In genomic region chr5:44593522-44594218, GRCm38 (mm10) we compare ENCODE assay signal across 8 mouse cellular contexts.
A peak's percentile ranks its signal among the peaks of the same experiment; 100 is the strongest.
DNase-seq lines count a peak whose midpoint lies in the region; ATAC-seq and TF ChIP-seq lines count a peak whose summit lies in the region.

No protein-coding gene starts in this region.

- no peaks in the 10 kb centered on the region for H3K27me3 ChIP-seq in forebrain, embryonic 13.5 days
- no peaks in the 10 kb centered on the region for H3K27me3 ChIP-seq in forebrain, embryonic 10.5 days (ENCODE audit: poor library complexity, severe bottlenecking)
- H3K27me3 ChIP-seq in spleen, adult 2 months (ENCODE audit: control insufficient read depth, insufficient read depth, low read length) = no peaks in the 10 kb centered on the region

- DNase-seq in forebrain, embryonic 10.5 days (ENCODE audit: extremely low spot score, low spot score) = no peak
- DNase-seq in spleen, adult 2 months (ENCODE audit: low read depth in 1 of 2, low spot score in 2 of 2) = no peak
- DNase-seq in spleen, postnatal 36 days (ENCODE audit: low spot score in 2 of 2) = no peak
- DNase-seq in kidney, postnatal 25 days = peak; percentile 37 to 47
- DNase-seq in lung, postnatal 4 days = peak; percentile 10 to 20
- DNase-seq in thymus, postnatal 4 days = no peak
- DNase-seq in c-Kit-positive CD71-positive TER-119-positive erythroid progenitor cells, embryonic 14.5 days (ENCODE audit: low spot score) = no peak

- H3K4me3 ChIP-seq in forebrain, embryonic 13.5 days = no peak overlapping the region
- H3K4me3 ChIP-seq in forebrain, embryonic 10.5 days = no peak overlapping the region
- H3K4me3 ChIP-seq in spleen, adult 2 months (ENCODE audit: extremely low read depth, insufficient read depth, insufficient read length) = no peak overlapping the region

- no peak overlapping the region for H3K9ac ChIP-seq in forebrain, embryonic 13.5 days

- no peak for TF ChIP-seq POLR2A in spleen, adult 2 months (IDR thresholded peaks at IDR 0.05; ENCODE audit: low read depth, low read length)

- no peak for TF ChIP-seq CTCF in spleen, adult 2 months (IDR thresholded peaks at IDR 0.05; ENCODE audit: extremely low read depth, insufficient read depth, insufficient read length, insufficient replicate concordance)

- H3K4me1 ChIP-seq in forebrain, embryonic 13.5 days = peaks cover 8% of the 10 kb centered on the region; the same call in 1 of the 2 replicates
- 0 out of 2 replicates have a peak, but pooled peaks cover 3% of the 10 kb centered on the region for H3K4me1 ChIP-seq in forebrain, embryonic 10.5 days
- no peaks in the 10 kb centered on the region for H3K4me1 ChIP-seq in spleen, adult 2 months (ENCODE audit: control insufficient read depth, insufficient read depth, insufficient read length)

- WGBS in forebrain, embryonic 13.5 days = 73% methylated on average over 15 of the region's 15 CpGs
- WGBS in forebrain, embryonic 10.5 days = 88% methylated on average over 15 of the region's 15 CpGs
- WGBS in spleen, adult 2 months = 82% methylated on average over 15 of the region's 15 CpGs

- ATAC-seq in forebrain, embryonic 13.5 days = no peak; the same call in 1 of the 2 replicates

- no peak overlapping the region for H3K4me2 ChIP-seq in forebrain, embryonic 13.5 days

- H3K27ac ChIP-seq in forebrain, embryonic 13.5 days = peak overlapping the region; percentile 19; the same call in 1 of the 2 replicates
- no peak overlapping the region for H3K27ac ChIP-seq in forebrain, embryonic 10.5 days
- H3K27ac ChIP-seq in spleen, adult 2 months (ENCODE audit: insufficient read depth, low read length) = 0 out of 2 replicates have a peak overlapping the region, but pooled peaks have one; percentile 9

- H3K9me3 ChIP-seq in forebrain, embryonic 13.5 days (replicated peaks) = no peaks in the 10 kb centered on the region
- H3K9me3 ChIP-seq in forebrain, embryonic 10.5 days = no peaks in the 10 kb centered on the region

- no peaks in the 10 kb centered on the region for H3K36me3 ChIP-seq in forebrain, embryonic 13.5 days (ENCODE audit: poor library complexity, severe bottlenecking)
- H3K36me3 ChIP-seq in forebrain, embryonic 10.5 days (replicated peaks) = no peaks in the 10 kb centered on the region
- H3K36me3 ChIP-seq in spleen, adult 2 months (ENCODE audit: control insufficient read depth, insufficient read depth, low read length) = no peaks in the 10 kb centered on the region

Comparison
In these comparisons a context has a peak if more than half of its experiments do, and no peak if none do; other contexts are left out.
1. DNase-seq: peak in kidney, postnatal 25 days (2 of 2) and lung, postnatal 4 days (2 of 2); none in forebrain, embryonic 10.5 days (single experiment), spleen, adult 2 months (0 of 2), spleen, postnatal 36 days (0 of 2), thymus, postnatal 4 days (single experiment) and c-Kit-positive CD71-positive TER-119-positive erythroid progenitor cells, embryonic 14.5 days (single experiment).